Mouse (Mus musculus) hindbrain, embryonic 16.5 days (tissue): ENCODE results near the gene Cbarp. TPM values are rescaled to one million over a fixed set of nuclear protein-coding genes. Genes with fewer than 3 reads are reported as not detected.

Experiments
- ATAC-seq: fragments of 200-750 bp; cut with Nextera tagmentation; 2 replicates; pipeline ENCODE4 v1.8.0; 2017; ENCODE audit warnings: moderate TSS enrichment, moderate library complexity
- H3K27ac ChIP-seq: fragments of 300-500 bp; sonication (generic); 2 replicates; pipeline ENCODE4 v1.5.1; 2014; ENCODE audit warnings: low read depth, mild to moderate bottlenecking, control low read depth, low read length, moderate library complexity
- H3K27me3 ChIP-seq: fragments of 300-500 bp; sonication (generic); replicated peaks from 2 replicates; pipeline ENCODE4 v1.6.1; 2014; ENCODE audit warnings: low read length; ENCODE audit not compliant: control insufficient read depth, insufficient read depth
- H3K36me3 ChIP-seq: fragments of 300-500 bp; sonication (generic); 2 replicates; pipeline ENCODE4 v1.6.1; 2014; ENCODE audit warnings: mild to moderate bottlenecking, low read length, moderate library complexity, mixed read lengths; ENCODE audit not compliant: control insufficient read depth, insufficient read depth
- H3K4me1 ChIP-seq: fragments of 300-500 bp; sonication (generic); 2 replicates; pipeline ENCODE4 v1.6.1; 2014; ENCODE audit warnings: low read depth, low read length; ENCODE audit not compliant: control insufficient read depth, insufficient read depth
- H3K4me2 ChIP-seq: fragments of 300-500 bp; sonication (generic); 2 replicates; pipeline ENCODE4 v1.6.1; 2014; ENCODE audit warnings: mild to moderate bottlenecking, low read length, control low read depth, moderate library complexity
- H3K4me3 ChIP-seq: fragments of 300-500 bp; sonication (generic); 2 replicates; pipeline ENCODE4 v1.5.1; 2014; ENCODE audit warnings: mild to moderate bottlenecking, low read length, control low read depth, moderate library complexity
- H3K9ac ChIP-seq: fragments of 300-500 bp; sonication (generic); 2 replicates; pipeline ENCODE4 v1.6.1; 2014; ENCODE audit warnings: low read depth, mild to moderate bottlenecking, control low read depth, low read length, moderate library complexity
- H3K9me3 ChIP-seq: fragments of 300-500 bp; sonication (generic); 2 replicates; pipeline ENCODE4 v1.6.1; 2014; ENCODE audit warnings: mild to moderate bottlenecking, low read length, moderate library complexity; ENCODE audit not compliant: control insufficient read depth
- WGBS: fragments of 180-500 bp; shearing (Covaris S2); extraction: QIAGEN DNeasy Blood & Tissue Kit; methylation state at CpG from one replicate; pipeline ENCODE4 v1.1.7; 2014; 5-methylcytosine and 5-hydroxymethylcytosine counted together
- polyA plus RNA-seq: library from polyadenylated mRNA; unstranded; fragments of >200 nt; fragmentation: Nextera tagmentation; extraction: Ambion mirVana; gene quantifications from 2 replicates; pipeline ENCODE4 v1.2.1, GENCODE M21; 2015

Cbarp gene
- polyA plus RNA-seq, 1 experiment from 2014 or later, result 130 TPM

GRCm38 (mm10) chr10:80084817-80085487 lies 55.7 kb downstream of the Cbarp start:
- WGBS, result 77% methylated on average over 9 of the region's 9 CpGs
- peaks cover 20% of the 10 kb centered on the region for H3K36me3 ChIP-seq

GRCm38 (mm10) chr10:80081075-80081474 lies 59.6 kb downstream of the Cbarp start:
- no peaks in the 10 kb centered on the region for H3K27me3 ChIP-seq
- H3K4me2 ChIP-seq, result no peak overlapping the region
- no peaks in the 10 kb centered on the region for H3K9me3 ChIP-seq
- H3K4me3 ChIP-seq, result no peak overlapping the region
- H3K36me3 ChIP-seq, result peaks cover 23% of the 10 kb centered on the region
- H3K4me1 ChIP-seq, result no peaks in the 10 kb centered on the region
- H3K27ac ChIP-seq, result no peak overlapping the region
- no peak for ATAC-seq
- 79% methylated on average over 3 of the region's 3 CpGs for WGBS
- no peak overlapping the region for H3K9ac ChIP-seq

More at GRCm38 (mm10) chr10:80084817-80085487, 55.7 kb downstream of the Cbarp start:
- no peaks in the 10 kb centered on the region for H3K9me3 ChIP-seq
- no peak overlapping the region for H3K27ac ChIP-seq
- H3K9ac ChIP-seq, result no peak overlapping the region
- ATAC-seq, result no peak
- H3K4me1 ChIP-seq, result no peaks in the 10 kb centered on the region
- no peak overlapping the region for H3K4me3 ChIP-seq
- no peak overlapping the region for H3K4me2 ChIP-seq
- H3K27me3 ChIP-seq, result no peaks in the 10 kb centered on the region

Other genes starting within 250 kb of the Cbarp start
- gene Cfd, start 250.0 kb downstream of the Cbarp start, polyA plus RNA-seq, result not detected in 2 replicates
- 48.2 and 53.8 TPM in 2 replicates for gene Med16, start 231.9 kb downstream of the Cbarp start, polyA plus RNA-seq
- 1.4 and 18.3 TPM in 2 replicates for gene Gm26602, start 230.0 kb downstream of the Cbarp start, polyA plus RNA-seq
- 3.1 and 3.7 TPM in 2 replicates for gene Kiss1r, start 223.9 kb downstream of the Cbarp start, polyA plus RNA-seq
- gene R3hdm4, start 219.6 kb downstream of the Cbarp start, polyA plus RNA-seq, result 293 and 300 TPM in 2 replicates
- gene Arid3a, start 213.8 kb downstream of the Cbarp start, polyA plus RNA-seq, result 1.6 and 1.7 TPM in 2 replicates
- 97.7 and 102 TPM in 2 replicates for gene Wdr18, start 180.7 kb downstream of the Cbarp start, polyA plus RNA-seq
- gene Grin3b, start 170.1 kb downstream of the Cbarp start, polyA plus RNA-seq, result 0.45 and 0.46 TPM in 2 replicates
- gene Tmem259, start 156.5 kb downstream of the Cbarp start, polyA plus RNA-seq, result 11.7 and 17.4 TPM in 2 replicates
- gene Cnn2, start 152.3 kb downstream of the Cbarp start, polyA plus RNA-seq, result 30.5 and 38.9 TPM in 2 replicates
- gene Abca7, start 144.3 kb downstream of the Cbarp start, polyA plus RNA-seq, result 4.2 and 5.1 TPM in 2 replicates
- gene Arhgap45, start 124.2 kb downstream of the Cbarp start, polyA plus RNA-seq, result 1.7 and 2.2 TPM in 2 replicates
- 141 and 143 TPM in 2 replicates for gene Polr2e, start 101.0 kb downstream of the Cbarp start, polyA plus RNA-seq
- gene Gpx4, start 93.7 kb downstream of the Cbarp start, polyA plus RNA-seq, result 601 and 643 TPM in 2 replicates
- 10.3 and 13.0 TPM in 2 replicates for gene Sbno2, start 35.3 kb downstream of the Cbarp start, polyA plus RNA-seq
- gene Stk11, start 25.0 kb downstream of the Cbarp start, polyA plus RNA-seq, result 17.7 and 18.3 TPM in 2 replicates
- gene Atp5d, start 2.2 kb downstream of the Cbarp start, polyA plus RNA-seq, result 554 and 581 TPM in 2 replicates
- gene Midn, start 7.4 kb upstream of the Cbarp start, polyA plus RNA-seq, result 16.0 and 16.1 TPM in 2 replicates
- gene Cirbp, start 25.1 kb upstream of the Cbarp start, polyA plus RNA-seq, result 288 and 311 TPM in 2 replicates
- gene 1600002K03Rik, start 32.1 kb upstream of the Cbarp start, polyA plus RNA-seq, result 9.4 and 10.1 TPM in 2 replicates
- gene Efna2, start 38.6 kb upstream of the Cbarp start, polyA plus RNA-seq, result 21.5 and 22.7 TPM in 2 replicates
- gene Mum1, start 85.6 kb upstream of the Cbarp start, polyA plus RNA-seq, result 38.0 and 38.7 TPM in 2 replicates
- 349 and 361 TPM in 2 replicates for gene Ndufs7, start 108.3 kb upstream of the Cbarp start, polyA plus RNA-seq
- 31.8 and 32.6 TPM in 2 replicates for gene Gamt, start 120.2 kb upstream of the Cbarp start, polyA plus RNA-seq
- gene Dazap1, start 120.7 kb upstream of the Cbarp start, polyA plus RNA-seq, result 38.4 and 38.5 TPM in 2 replicates
- gene Rps15, start 151.6 kb upstream of the Cbarp start, polyA plus RNA-seq, result 491 and 527 TPM in 2 replicates
- gene Apc2, start 155.1 kb upstream of the Cbarp start, polyA plus RNA-seq, result 139 and 149 TPM in 2 replicates
- 31.7 and 32.8 TPM in 2 replicates for gene 2310011J03Rik, start 179.7 kb upstream of the Cbarp start, polyA plus RNA-seq
- gene Pcsk4, start 188.7 kb upstream of the Cbarp start, polyA plus RNA-seq, result 8.1 and 8.5 TPM in 2 replicates
- gene Reep6, start 189.1 kb upstream of the Cbarp start, polyA plus RNA-seq, result 7.5 and 7.6 TPM in 2 replicates
- gene Adamtsl5, start 207.6 kb upstream of the Cbarp start, polyA plus RNA-seq, result 1.1 and 1.8 TPM in 2 replicates
- gene Plk5, start 215.6 kb upstream of the Cbarp start, polyA plus RNA-seq, result 9.3 and 11.0 TPM in 2 replicates
- gene Mex3d, start 246.8 kb upstream of the Cbarp start, polyA plus RNA-seq, result 9.1 and 9.2 TPM in 2 replicates